Mouse (Mus musculus) heart, adult 2 months (tissue): ENCODE measurements at regions not wholly inside any gene's neighbourhood (a gene's known extent, or its start where the extent isn't known, plus 50 kb on each side); places are given as distances from the start of the nearest gene placed in this dataset.

Source experiments
- DNase-seq, 2 experiments: peaks; one replicate each; pipeline ENCODE4 v3.0.0; 2021
- H3K27ac ChIP-seq: fragments of 200-600 bp; 2 replicates; pipeline ENCODE4 v1.8.1; 2022
- H3K27me3 ChIP-seq: fragments of 200-500 bp; 2 replicates; pipeline ENCODE4 v1.6.1; 2012; ENCODE audit warnings: mild to moderate bottlenecking, low read length, inconsistent platforms, mixed read lengths; ENCODE audit not compliant: control insufficient read depth, insufficient read depth
- H3K36me3 ChIP-seq: fragments of 200-500 bp; 2 replicates; pipeline ENCODE4 v1.6.1; 2012; ENCODE audit warnings: low read length, inconsistent platforms; ENCODE audit not compliant: control insufficient read depth, insufficient read depth
- H3K4me1 ChIP-seq: fragments of 200-500 bp; 2 replicates; pipeline ENCODE4 v1.6.1; 2011; ENCODE audit warnings: low read length; ENCODE audit not compliant: control insufficient read depth, insufficient read depth
- H3K4me3 ChIP-seq: fragments of 200-600 bp; 2 replicates; pipeline ENCODE4 v1.8.1; 2022
- H3K79me2 ChIP-seq: fragments of 200-500 bp; replicated peaks from 2 replicates; pipeline ENCODE4 v1.6.1; 2012; ENCODE audit warnings: mild to moderate bottlenecking, inconsistent platforms, low read length, moderate library complexity, mixed read lengths; ENCODE audit not compliant: control insufficient read depth, insufficient read depth
- H3K9ac ChIP-seq: fragments of 200-500 bp; 2 replicates; pipeline ENCODE4 v1.6.1; 2012; ENCODE audit warnings: low read depth, mild to moderate bottlenecking, control low read depth, inconsistent platforms, low read length, mixed read lengths
- CTCF ChIP-seq: fragments of 200-600 bp; IDR thresholded peaks from 2 replicates; pipeline ENCODE4 v1.8.1; 2022; ENCODE audit warnings: antibody characterized with exemption, mild to moderate bottlenecking, moderate library complexity
- EP300 ChIP-seq: fragments of 200-500 bp; IDR thresholded peaks from 2 replicates; pipeline ENCODE4 v1.6.1; 2011; ENCODE audit warnings: low read depth, low read length, control low read depth; ENCODE audit not compliant: insufficient read depth
- POLR2A ChIP-seq: fragments of 200-500 bp; IDR thresholded peaks from 2 replicates; pipeline ENCODE4 v1.6.1; 2011; ENCODE audit warnings: mild to moderate bottlenecking, low read depth, low read length, control low read depth; ENCODE audit not compliant: insufficient read depth
- WGBS: fragments of 180-500 bp; shearing (Covaris S2); methylation state at CpG from one replicate; pipeline ENCODE4 v1.1.7; 2018; 5-methylcytosine and 5-hydroxymethylcytosine counted together
- intact Hi-C: fragments of 180-260 bp; cut with DNase I; formaldehyde crosslinking; loops from one replicate; pipeline ENCODE4 v1.15.1; 2025

DNA sequence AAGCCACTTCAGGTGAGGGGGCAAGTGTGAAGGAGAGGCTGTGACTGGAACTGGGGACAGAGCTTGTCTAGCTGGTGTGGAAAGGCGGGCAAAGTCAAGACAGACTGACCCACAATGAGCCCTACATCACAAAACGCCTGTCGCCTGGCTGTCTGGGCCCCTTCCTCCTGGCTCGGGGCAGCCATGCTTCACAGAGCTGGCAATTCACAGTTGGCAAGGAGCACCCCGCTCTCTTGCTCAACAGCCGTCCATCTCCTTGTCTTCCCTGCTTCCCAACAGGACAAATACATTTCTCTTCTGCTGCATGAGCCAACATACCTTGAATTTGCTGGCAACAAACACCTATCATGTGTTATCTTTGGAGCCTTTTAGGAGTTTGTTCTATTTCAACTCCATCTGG, 166.8 kb downstream of the Cdc5l start:
- H3K36me3 ChIP-seq, result no peaks in the 10 kb centered on the region
- intact Hi-C loops, result no loop called here
- DNase-seq, result no peak
- H3K9ac ChIP-seq, result no peak overlapping the region
- 73% methylated on average over 6 of the region's 6 CpGs for WGBS
- no peaks in the 10 kb centered on the region for H3K79me2 ChIP-seq
- H3K27ac ChIP-seq, result no peak overlapping the region
- H3K27me3 ChIP-seq, result no peaks in the 10 kb centered on the region
- H3K4me1 ChIP-seq, result no peaks in the 10 kb centered on the region
- TF ChIP-seq POLR2A (no peak), CTCF (no peak), EP300 (no peak)
- no peak overlapping the region for H3K4me3 ChIP-seq

DNA sequence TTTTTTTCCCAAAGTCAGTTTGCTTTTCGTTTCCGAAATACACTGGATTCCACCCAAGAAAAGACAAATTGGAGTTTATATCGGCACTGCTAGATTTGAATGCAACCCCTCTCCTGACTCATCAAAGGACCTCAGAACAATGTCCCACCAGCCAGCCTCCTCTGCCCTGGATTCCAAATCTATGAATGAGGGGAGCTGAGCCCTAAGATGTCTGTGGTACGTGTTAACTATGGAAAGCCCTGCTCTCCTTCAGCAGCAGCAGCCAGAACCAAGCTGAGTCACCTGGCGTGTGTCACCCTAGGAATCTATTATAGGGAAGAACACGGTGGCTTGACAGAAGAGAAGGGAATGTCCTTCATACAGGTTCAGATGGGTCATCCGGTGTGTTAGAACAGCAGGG, 167.9 kb downstream of the Cdc5l start:
- H3K9ac ChIP-seq, result no peak overlapping the region
- WGBS, result 72% methylated on average over 7 of the region's 7 CpGs
- H3K27ac ChIP-seq, result no peak overlapping the region
- DNase-seq, result no peak
- H3K27me3 ChIP-seq, result no peaks in the 10 kb centered on the region
- intact Hi-C loops, result no loop called here
- H3K36me3 ChIP-seq, result no peaks in the 10 kb centered on the region
- H3K79me2 ChIP-seq, result no peaks in the 10 kb centered on the region
- no peak for TF ChIP-seq POLR2A
- TF ChIP-seq CTCF, result no peak
- TF ChIP-seq EP300, result no peak
- no peak overlapping the region for H3K4me3 ChIP-seq
- H3K4me1 ChIP-seq, result no peaks in the 10 kb centered on the region

DNA sequence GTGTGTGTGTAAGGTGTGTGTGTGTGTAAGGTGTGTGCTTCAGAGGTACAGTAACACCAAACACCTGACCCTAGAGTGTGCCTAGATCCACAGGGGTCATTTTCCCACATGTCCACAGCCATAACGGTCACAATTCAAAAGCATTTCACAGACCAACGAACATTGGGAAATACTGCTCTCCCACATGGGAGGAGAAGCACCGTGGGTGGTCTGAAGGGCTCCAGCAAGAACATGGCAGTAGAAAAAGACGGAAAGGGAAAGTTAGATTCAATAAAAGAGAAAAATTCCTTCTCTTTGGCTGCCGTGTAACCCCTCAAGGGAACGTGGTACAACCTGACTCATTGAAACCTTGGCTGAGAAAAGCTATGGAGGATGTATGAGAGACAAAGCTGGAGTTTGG, 169.1 kb downstream of the Cdc5l start:
- H3K4me3 ChIP-seq, result no peak overlapping the region
- no peak overlapping the region for H3K9ac ChIP-seq
- no peak for DNase-seq
- WGBS, result 68% methylated on average over 6 of the region's 6 CpGs
- no peak overlapping the region for H3K27ac ChIP-seq
- intact Hi-C loops, result no loop called here
- no peak for TF ChIP-seq POLR2A
- no peaks in the 10 kb centered on the region for H3K36me3 ChIP-seq
- H3K79me2 ChIP-seq, result no peaks in the 10 kb centered on the region
- no peaks in the 10 kb centered on the region for H3K4me1 ChIP-seq
- no peaks in the 10 kb centered on the region for H3K27me3 ChIP-seq

DNA sequence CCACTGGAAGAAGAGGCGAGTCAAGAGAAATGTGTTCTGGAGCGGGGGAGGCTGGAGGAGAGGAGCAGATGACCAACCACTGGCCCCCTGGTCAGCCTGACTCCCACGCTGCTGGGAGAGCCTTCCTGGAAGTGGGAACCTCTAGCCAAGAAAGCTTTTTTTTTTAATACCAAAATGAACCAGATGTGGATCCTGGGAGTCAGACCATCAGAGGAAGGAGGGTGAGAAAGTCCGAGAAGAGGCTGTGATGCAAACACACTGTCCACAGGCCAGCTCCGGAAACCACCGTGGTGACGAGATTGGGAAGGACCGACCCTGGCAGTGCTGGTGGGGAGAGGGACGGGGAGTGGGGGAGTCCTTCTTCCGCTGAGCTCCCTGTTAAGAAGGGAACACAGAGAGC, 173.1 kb downstream of the Cdc5l start:
- Histone ChIP-seq H3K4me3 (no peak overlapping the region), H3K4me1 (no peaks in the 10 kb centered on the region), H3K27me3 (no peaks in the 10 kb centered on the region), H3K36me3 (no peaks in the 10 kb centered on the region), H3K79me2 (no peaks in the 10 kb centered on the region), H3K9ac (no peak overlapping the region), H3K27ac (no peak overlapping the region)
- TF ChIP-seq EP300 (no peak), POLR2A (no peak), CTCF (no peak)
- intact Hi-C loops, result no loop called here
- no peak for DNase-seq
- 57% methylated on average over 10 of the region's 10 CpGs for WGBS

DNA sequence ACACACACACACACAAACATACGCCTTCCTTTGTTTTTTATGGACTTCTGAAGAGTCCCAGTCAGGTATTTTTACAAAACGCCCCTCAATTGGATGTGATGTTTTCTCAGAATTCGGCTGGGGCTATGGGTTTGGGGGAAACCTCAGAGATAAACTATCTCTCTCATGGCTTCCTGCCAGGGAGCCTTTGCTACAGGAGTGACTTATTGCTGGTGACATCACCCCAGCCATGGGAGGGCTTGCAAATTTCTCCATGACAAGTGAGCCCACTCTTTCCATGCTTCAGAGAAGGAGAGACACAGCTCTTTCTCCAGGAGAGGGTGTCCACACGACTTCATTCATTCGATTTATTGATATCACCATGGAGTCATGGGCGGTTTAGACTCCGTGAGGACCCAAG, 175.5 kb downstream of the Cdc5l start:
- no peak overlapping the region for H3K9ac ChIP-seq
- DNase-seq, result no peak
- intact Hi-C loops, result no loop called here
- H3K27me3 ChIP-seq, result no peaks in the 10 kb centered on the region
- no peaks in the 10 kb centered on the region for H3K79me2 ChIP-seq
- TF ChIP-seq EP300 (no peak), POLR2A (no peak), CTCF (no peak)
- no peak overlapping the region for H3K4me3 ChIP-seq
- WGBS, result 66% methylated on average over 7 of the region's 7 CpGs
- H3K27ac ChIP-seq, result no peak overlapping the region
- H3K4me1 ChIP-seq, result no peaks in the 10 kb centered on the region
- H3K36me3 ChIP-seq, result no peaks in the 10 kb centered on the region

DNA sequence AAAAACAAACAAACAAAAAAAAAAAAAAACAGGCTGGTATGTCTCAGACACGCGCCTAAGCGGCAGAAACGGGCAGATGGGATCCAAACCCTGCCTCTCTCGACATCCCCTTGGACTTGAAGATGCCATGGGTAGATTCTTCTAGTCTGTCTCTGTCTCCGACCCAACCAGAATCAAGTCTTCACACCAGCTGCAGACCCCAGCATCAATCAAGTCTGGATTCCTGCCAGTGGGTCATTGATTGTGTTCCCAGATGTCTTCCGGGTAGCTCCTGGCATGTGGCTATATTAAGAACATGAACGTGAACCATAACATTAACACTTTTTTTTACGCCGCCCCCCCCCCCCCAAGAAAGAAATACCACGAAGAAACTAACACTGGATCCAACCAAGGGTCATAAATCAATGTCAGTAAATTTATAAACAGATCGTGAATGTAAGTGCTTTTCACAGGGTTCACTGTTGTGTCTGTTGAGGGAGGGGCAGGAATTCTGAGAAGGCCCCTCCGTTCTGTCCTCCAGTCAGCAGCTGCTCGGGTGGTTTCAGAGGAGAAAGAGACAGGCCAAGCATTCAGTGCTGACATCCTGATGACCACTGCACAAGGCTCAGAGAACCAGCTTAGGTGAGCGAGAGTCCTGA, 180.8 kb downstream of the Cdc5l start:
- Histone ChIP-seq H3K4me3 (no peak overlapping the region), H3K79me2 (no peaks in the 10 kb centered on the region), H3K9ac (no peak overlapping the region), H3K27ac (no peak overlapping the region), H3K36me3 (no peaks in the 10 kb centered on the region), H3K4me1 (no peaks in the 10 kb centered on the region), H3K27me3 (no peaks in the 10 kb centered on the region)
- DNase-seq, result no peak
- intact Hi-C loops, result loop anchor here (5.0 kb wide), 1 partner anchor 515 kb away; no protein-coding TSS in a partner anchor
- WGBS, result 60% methylated on average over 15 of the region's 15 CpGs
- TF ChIP-seq POLR2A (no peak), CTCF (no peak), EP300 (no peak)
